Mouse (Mus musculus): ENCODE data around the gene Aldh8a1. TPM values are rescaled to one million over a fixed set of nuclear protein-coding genes. Genes with fewer than 3 reads are reported as not detected.
A peak's percentile ranks its signal among the peaks of the same experiment; 100 is the strongest.

Aldh8a1 gene
- total RNA-seq, 2 experiments from 2014 or later: not detected

DNA sequence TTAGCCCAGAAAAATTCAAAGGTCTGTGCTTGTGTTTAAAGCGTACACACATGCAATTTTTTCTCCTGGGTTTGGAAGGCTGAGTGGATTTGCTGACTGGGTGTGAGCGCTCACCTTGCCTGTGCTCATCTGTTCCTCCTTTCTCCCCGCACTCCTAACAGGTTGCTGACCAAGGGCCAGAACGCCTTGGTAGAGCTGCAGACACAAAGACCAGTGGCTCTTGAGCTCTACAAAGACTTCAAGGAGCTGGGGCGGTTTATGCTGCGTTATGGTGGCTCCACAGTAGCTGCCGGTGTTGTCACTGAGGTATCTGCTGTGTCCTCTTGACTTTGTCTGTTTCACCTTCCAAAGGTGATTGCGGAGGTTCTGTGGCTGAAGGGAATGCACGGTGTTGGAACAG is 9.6 kb upstream of the Aldh8a1 start:
- no peak for DNase-seq

DNA sequence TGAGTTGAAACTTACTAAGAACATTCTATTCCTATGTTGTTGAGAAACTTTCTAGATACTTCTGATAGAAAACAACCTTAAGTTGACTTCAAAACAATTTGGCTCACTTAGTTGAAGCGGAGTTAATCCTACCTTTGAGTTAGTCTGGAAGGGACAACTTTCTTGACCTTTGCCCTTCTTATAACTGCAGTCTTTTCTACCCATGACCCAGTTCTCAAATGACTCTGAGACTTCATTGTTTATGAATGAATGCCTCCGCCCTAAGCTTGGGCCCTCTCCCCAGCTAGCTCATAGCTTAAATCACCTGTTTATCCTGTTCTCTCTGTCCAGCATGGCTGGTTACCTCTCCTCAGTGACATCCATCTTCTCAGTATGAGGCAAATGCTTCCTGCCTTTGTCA is 7.5 kb upstream of the Aldh8a1 start:
- no peak for DNase-seq

DNA sequence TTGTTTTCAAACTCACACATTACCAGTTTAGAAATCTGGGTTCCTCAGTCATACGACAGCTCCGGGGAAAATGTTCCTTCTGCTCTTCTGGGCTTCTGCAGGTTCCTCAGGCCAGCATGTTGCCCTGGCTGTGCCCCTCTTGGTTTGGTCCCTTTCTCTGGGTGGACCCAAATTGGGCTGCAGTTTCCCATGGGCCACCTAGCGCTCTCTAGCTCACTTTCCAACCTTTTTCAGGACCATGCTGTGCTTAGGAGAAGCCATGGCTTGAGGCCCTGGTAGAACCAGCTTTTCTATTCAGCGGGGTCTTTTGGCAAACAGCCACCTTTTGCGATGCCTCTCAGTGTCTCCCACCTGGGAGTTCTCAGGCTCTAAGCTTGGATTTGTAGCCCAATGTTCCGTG is 4.8 kb upstream of the Aldh8a1 start:
- DNase-seq: no peak

DNA sequence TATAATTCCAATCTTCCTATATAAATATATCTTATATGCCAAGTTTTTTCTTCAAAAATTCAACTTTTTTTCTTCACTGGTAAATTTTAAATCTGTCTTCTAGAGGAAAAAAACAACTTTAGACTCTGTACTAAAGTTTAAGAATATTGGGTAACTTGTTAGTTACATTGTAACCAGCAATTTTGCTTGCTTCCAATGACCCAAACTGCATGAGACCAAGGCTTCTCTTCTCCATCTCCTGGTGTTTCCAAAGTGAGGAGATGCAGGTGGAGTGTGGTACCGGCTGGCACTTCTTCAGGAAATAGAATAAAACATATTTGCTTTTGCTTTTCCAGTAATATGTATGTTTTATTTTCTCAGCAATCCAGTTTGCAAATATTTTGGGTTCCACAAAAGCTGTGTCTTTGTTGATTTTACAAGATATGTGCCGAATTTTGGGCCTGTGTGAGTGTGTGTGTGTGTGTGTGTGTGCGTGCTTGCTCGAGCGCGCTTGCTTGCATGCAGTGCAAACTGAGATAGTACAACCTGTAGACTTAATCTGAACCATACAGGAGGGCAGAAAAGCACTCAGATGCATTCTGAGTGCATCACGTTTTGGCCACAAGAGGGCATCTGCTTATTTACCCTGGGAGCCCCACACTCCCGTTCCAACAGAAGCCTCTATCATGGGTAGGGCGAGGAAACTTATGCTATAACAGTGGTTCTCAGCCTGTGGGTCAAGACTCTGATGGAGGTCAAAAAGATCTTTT is 1.3 kb downstream of the Aldh8a1 start:
- peak; percentile 22 to 35 for DNase-seq

DNA sequence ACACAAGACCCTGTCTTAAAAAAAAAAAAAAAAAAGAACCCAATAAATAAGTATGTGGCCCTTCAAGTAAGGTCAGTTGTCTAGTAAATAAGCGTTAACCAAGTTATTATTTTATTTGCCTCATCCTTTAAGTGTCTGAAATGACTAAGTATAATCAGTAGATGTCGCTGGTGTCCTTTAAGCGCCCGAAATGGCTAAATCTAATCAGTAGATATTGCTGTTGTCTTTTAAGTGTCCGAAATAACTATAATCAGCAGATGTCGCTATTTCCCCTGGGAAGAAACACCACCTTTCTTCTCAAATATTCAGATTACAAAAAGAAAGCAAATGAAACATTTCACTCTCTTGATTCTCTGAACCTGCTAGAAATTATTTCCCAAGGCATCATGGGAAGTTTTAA is 5.8 kb downstream of the Aldh8a1 start:
- DNase-seq: peak; percentile 15 to 55

DNA sequence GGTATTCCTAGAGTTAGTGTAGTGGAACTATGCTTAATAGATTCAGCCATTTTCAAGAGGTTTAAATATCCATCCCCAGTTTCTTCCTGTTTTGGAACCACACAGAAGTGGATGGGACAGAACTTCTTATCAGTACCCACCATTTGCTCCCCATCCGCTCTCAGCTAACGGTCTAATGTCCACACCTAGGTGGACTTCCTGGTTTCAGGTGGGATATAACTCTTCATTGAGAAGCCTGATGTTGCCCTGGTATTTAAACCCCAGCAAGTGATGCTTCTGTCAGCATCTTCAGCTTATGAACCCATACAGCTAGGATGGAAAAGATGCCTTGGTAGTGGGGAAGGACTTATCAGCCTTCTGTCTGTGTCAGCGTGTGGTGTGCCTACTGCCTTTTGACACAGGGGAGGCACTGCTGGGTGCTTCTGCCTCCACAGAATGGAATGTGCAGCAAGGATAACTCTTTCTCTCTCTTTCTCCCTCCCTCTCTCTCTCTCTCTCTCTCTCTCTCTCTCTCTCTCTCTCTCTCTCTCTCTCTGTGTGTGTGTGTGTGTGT is 8.1 kb downstream of the Aldh8a1 start:
- DNase-seq: no peak

DNA sequence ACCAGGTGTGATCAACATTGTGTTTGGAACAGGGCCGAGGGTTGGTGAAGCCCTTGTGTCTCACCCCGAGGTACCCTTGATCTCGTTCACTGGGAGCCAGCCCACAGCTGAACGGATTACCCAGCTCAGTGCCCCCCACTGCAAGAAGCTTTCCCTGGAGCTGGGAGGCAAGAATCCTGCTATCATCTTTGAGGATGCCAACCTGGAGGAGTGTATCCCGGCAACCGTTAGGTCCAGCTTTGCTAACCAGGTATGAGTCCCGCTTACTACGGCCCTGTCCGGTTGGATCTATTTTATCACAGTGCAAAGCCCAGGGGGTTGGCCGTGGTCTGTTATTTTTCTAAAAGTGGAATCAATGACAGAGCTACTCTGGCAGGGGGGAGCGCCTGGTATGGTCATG is 12.0 kb downstream of the Aldh8a1 start:
- no peak for DNase-seq

DNA sequence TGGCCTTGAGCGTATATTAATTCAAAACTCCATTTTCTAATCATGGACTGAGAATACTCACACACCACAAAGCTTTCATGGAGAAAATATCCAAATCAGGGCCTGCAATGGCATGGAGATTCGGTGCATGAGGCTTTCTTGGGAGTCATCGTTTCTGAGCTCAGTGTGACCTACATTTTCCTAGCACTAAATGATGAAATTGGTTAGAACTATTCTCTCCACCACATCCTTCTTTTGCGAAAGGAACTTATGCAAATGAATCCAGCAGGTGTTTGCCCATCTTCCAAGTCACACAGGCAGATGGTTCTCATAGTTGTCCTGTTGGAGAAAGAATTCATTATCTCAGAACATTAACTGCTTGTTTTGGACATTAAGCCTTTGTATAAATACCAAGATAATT is 13.3 kb downstream of the Aldh8a1 start:
- DNase-seq: no peak

DNA sequence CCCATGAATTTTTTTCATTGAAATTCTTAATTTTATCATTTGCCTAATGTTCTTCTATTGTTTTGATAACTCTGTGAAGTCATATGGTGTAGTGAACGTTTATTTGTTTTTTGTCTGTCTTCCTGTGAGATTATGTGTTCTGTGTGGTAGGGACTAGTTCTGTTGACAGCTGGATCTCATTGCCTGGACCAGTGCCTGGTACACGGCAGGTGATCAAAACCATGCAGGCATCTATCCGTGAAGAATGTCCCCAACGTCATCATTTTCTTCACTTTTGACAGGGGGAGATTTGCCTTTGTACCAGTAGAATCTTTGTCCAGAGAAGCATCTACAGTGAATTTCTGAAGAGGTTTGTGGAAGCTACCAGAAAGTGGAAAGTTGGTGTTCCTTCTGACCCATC is 14.2 kb downstream of the Aldh8a1 start:
- no peak for DNase-seq

DNA sequence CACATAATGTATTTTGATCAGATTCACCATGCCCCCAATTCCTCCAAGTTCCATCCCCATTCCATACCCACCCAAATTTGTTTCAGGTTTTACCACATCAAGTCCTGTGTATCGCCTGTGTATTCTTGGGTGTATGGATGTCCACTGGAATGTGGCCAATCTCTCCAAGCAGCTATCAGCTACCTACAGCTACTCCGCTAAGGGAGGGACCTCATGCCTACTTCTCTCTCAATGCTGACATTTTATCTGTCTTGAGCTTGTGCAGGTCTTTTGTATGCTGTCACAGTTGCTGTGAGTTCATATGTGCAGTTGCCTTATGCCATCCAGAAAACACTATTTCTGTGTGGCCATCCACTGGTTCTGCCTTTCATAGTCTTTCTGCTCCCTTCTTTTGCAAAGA is 16.3 kb downstream of the Aldh8a1 start:
- DNase-seq: no peak

DNA sequence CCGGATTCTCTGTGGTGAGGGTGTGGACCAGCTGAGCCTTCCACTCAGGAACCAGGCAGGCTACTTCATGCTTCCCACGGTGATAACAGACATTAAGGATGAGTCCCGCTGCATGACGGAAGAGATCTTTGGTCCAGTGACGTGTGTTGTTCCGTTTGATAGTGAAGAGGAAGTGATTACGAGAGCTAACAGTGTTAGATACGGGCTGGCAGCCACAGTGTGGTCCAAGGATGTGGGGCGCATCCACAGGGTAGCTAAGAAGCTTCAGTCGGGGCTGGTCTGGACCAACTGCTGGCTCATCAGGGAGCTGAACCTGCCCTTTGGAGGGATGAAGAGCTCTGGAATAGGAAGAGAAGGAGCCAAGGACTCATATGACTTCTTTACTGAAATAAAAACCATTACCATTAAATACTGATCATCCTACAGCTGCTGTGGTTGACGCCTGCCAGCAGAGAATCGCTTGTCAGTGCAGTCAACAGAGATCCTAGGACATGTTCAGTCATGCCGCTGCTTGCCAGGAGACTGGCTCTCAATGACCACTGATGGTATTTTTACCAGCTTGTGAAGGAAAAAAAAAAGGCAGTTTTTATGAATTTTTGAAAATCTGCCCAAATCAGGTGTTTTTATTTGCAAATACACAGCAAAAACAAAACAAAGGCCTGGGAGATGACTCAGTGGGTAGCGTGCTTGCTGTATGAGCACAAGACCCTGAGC is 18.5 kb downstream of the Aldh8a1 start:
- no peak for DNase-seq

DNA sequence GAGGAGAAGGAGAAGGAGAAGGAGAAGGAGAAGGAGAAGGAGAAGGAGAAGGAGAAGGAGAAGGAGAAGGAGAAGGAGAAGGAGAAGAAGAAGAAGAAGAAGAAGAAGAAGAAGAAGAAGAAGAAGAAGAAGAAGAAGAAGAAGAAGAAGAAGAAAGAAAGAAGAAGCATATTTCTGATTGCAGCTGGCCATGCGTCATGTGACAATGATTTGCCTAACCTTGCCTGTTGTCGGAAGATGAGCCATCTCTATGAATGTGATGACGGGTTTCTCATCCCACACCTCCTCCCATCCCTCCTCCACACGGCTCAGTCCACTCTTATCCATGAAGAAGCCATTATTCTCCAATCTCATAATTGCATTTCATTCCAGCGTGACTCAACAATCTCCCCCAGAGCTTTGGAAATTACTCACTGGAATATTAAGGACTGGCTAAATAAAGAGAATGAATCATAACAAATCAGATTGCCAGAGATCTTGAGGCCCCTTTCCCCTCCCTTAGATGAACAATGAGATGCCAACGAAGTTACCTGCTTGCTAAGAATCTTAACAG is 21.9 kb downstream of the Aldh8a1 start:
- peak; percentile 10 to 32 for DNase-seq

DNA sequence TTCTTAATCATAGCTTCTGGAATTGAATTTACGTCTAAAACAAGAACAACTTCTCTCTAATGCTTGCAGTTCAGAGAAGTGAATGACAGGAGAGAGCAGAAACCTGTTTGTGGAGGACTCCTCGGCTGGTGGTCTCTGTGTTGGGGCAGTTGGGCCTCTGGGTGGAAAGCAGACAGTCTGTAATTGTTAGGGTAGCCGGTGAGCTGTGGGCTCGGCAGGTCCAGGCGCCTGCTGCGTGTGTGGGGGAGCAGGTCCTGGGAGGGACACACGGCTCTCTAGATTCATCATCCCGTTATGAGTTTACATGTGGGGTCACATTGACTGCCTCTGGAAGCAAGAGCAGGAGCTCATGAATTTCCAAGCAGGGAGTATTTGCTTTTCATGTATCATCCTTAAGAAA is 22.5 kb downstream of the Aldh8a1 start:
- no peak for DNase-seq

DNA sequence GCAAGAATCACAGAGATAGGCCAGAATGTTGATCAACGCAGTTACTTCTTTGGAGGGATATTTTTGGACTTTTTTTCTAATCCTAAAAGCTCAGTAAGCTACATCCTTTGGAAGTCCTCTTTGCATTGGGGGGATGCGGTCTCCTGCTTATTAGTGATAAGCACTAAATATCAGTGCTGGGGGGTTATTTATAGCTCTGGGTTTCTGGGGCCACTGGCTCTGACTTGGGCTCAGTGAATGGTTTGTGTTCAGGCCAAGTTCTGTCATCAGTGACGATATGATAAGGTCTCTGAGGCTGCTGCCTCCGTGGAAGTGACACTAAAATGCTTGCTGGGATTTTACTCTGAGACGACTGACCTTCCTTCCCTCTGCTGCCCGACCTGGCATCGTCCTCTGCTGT is 22.9 kb downstream of the Aldh8a1 start:
- peak; percentile 7 to 34 for DNase-seq

DNA sequence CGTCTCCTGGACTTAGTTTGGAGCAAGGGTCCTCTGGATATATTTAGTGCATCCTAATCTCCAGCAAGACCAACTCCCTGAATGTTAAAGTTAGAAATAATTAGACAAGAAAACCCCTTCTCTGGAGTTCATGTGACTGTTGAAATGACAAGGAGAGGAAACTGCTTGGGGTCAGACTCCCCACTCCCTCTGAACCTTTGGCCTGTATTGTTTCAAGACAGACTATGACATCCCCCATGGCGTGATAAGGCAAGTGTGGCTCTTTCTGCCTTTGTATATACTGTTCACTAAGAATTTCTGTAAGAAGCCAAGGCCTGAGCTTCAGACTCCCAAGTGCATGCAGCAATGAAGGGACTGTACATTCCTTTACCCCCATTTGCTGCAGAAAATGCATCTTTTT is 23.4 kb downstream of the Aldh8a1 start:
- DNase-seq: peak in 1 of 2 experiments; percentile 24

DNA sequence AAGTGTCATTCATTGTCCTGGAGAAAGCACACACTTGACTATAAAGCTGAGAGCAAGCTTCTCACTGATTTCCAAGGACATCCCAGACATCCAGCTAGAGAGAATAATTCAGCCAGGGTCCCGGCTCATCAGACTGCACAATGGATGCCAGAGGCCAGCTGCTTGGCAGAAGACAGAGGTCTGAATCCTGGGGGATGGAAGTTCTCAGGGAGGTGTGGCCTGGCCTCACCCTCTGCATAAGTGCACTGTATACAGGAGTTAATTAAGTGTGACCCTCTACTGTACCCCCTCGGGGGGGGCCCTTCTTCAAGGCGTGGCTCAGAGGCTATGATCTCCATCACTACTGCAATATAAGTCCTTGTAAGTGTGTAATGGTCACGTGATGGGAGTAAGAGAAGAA is 24.2 kb downstream of the Aldh8a1 start:
- DNase-seq: no peak

DNA sequence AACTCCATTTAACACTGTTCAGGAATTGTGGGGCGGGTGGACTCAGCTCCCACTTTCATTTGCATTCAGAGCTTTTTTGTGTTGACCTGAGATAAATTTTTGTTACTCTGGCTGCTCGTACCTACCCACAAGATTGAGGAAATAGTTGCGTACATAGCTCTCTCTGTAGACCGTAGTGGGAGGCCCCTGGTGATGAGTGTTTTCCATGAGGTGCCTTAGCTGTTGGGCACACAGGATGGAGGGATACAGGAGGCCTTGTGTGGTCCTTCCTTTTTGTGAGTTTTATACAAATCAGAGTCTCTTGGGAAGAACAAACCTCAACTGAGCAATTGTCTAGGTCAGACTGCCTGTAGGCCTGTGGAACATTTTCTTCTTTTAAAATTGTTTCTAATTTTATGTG is 27.7 kb downstream of the Aldh8a1 start:
- no peak for DNase-seq

DNA sequence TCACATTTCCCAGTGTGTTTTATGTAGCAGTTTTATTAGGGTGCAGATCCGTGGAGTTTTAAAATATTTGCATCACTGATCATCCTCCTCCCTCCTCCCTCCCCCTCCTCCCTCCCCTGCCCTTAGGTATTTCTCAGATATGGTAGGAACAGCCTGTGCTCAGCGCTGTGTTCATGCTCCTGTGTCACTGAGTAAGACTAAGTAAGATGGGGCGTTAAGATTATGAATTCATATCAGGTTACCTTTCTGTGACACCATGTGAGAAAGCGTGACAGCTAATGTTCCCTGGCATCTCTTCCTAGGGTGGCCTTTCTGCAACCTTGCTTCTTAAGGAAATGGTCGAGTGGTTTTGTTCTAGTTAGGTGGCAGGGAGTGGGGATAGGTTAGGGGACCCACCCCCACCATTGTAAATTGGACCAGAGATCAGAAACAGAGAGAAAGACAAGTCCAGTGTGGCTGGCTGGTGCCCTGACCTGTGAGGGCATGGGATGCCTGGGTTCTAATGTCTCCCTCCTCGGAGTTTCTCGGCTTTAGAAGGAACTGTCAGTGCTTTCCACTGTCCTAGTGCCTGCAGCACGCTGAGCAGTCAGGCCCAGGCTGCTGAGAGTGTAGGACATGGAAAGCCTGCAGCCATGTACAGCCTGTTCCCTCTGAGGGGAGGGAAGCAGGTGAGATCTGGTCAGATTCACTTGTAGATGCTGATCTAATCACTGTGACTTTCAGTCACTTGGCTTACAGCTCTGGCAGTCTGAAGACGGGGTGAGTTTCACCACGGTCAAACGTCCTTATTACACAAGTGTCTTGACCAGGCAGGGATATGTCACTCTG is 28.8 kb downstream of the Aldh8a1 start:
- no peak for DNase-seq

DNA sequence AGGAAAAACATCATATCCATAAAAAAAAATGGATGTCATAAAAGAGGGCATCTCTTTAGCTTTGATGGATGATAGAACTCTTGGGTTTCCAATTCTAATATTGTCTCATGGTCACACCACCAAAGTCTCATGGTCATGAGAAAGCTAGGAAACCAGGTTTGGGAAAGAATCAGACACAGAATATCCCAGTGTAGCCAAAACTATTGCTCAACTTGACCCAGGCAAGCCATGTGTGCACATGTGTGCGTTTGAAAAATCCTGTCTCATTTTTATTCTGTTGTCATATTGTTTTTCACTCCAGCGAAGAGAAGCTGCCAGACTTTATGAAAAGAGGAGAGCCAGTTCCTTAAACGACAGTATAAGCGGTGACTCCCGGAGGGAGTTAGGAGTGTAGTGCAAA is 33.6 kb downstream of the Aldh8a1 start:
- no peak for DNase-seq

DNA sequence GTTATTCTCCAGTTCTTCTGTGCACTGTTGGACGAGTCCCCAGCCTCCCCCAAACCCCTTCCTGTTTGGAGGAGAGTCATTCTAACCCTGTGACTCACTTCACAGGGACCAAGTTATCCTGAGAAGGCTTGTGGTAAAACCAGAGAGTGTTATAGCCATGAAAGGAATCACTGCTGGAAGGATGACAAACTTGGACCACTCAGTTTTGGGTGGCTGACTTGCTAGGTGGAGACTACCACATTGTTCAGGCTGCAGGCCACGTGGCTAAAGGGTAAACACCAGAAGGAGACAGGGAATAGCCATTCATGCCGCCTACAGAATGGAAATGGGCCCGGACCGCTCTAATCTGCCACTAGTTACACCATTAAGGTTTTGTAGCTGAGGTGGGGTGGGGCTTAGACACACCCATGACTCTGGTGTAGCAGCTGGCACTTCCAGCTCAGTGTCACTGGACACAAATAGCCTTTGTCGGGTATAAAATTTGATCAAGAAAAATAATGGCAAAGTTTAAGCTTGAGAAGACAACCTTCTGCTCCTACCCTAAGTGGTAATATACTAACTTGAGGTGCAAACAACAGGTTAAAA is 34.6 kb downstream of the Aldh8a1 start:
- DNase-seq: no peak

DNA sequence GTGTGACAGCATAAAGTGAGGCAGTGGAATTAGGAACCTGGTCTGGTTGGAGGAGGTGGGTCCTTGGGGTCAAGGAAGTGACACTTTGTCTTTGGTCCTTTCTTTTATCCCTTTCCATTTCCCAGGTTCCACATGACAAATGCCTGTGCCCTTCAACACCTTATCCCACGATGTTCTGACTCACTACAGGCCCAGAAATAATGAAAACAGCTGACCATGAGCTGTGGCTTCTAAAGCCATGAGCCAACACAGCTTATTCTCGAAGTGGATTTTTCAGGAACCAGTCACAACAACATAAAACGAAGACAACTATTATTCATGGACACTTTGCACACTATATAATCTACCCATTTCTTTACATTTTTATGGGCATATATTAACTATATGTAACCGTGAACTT is 37.9 kb downstream of the Aldh8a1 start:
- no peak for DNase-seq

DNA sequence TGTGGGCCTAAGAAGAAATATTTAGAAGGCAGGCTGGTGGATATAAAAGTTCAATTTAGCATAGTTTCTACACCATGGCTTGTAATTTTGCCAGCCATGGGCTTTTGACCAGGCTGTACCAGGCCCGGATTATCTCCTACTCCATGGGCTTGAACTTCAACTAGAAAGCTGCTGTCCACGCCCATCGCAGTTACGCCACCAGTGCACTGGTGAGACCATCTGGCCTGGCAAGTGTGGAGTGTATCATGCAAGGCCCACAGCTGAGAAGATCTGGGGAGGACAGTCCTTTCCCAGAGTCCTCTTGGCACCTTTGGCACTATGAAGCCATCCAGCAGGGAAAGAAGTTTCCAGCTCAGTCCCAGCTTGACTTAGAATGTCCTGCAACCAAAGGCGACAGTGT is 39.1 kb downstream of the Aldh8a1 start:
- DNase-seq: no peak
